ENCODE assay signal across 9 mouse cellular contexts in the genomic region with DNA sequence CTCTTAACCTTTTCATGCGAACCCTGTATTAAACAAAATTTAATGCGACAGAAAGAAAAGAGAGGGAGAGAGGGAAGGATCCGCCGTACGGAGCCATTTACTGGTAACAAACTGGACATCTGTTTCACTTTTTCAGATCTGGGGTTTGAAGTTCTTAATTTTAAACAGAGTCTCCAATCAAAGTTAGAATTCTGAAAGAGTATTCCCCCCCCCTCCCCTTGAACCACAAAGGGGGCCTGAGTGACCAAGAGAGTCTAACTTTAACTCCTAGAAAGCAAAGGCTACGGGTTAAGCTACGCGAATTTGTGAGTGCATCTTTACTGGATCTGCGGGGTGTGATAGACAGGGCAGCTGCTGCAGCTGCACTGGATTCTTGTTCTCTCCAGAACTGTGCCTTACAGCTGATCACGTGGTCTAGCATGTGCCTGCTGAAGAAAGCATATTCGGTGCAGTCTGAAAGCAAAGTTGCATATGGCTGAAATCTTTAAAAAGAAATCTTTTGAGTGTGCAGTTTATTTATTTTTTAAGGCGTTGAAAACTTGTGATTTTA. TPM values are rescaled to one million over a fixed set of nuclear protein-coding genes. Genes with fewer than 3 reads are reported as not detected.
DNase-seq lines count a peak whose midpoint lies in the region; ATAC-seq and TF ChIP-seq lines count a peak whose summit lies in the region.
"Had no signal": no experiment of that assay in that cellular context is flagged by ENCODE, and none has a peak within 500 bp of the region (broad histone marks: within the 10 kb centered on the region; RNA-seq: fewer than 3 reads in every experiment).

No protein-coding gene starts in this region.

- no peaks in the 10 kb centered on the region for H3K36me3 ChIP-seq in hindbrain, embryonic 11.5 days (ENCODE audit: control insufficient read depth, insufficient read depth, low read length)
- no peaks in the 10 kb centered on the region for H3K36me3 ChIP-seq in midbrain, embryonic 10.5 days

- H3K4me3 ChIP-seq in gastrocnemius, adult 2 months = peak overlapping the region; percentile 34
- H3K4me3 ChIP-seq in bone marrow macrophage, adult 2 months (ENCODE audit: insufficient read depth, low read length) = peak overlapping the region; percentile 51
- peak overlapping the region; percentile 8; the same call in 1 of the 2 replicates for H3K4me3 ChIP-seq in hindbrain, embryonic 11.5 days (ENCODE audit: low read depth, low read length)
- H3K4me3 ChIP-seq in midbrain, embryonic 10.5 days = peak overlapping the region; percentile 41

- no peaks in the 10 kb centered on the region for H3K4me1 ChIP-seq in bone marrow macrophage, adult 2 months (ENCODE audit: control insufficient read depth, insufficient read depth, low read length)
- no peaks in the 10 kb centered on the region for H3K4me1 ChIP-seq in hindbrain, embryonic 11.5 days (replicated peaks; ENCODE audit: control insufficient read depth, insufficient read depth, low read length)
- H3K4me1 ChIP-seq in midbrain, embryonic 10.5 days = peaks cover 15% of the 10 kb centered on the region

- 5% methylated on average over 12 of the region's 12 CpGs for WGBS in hindbrain, embryonic 11.5 days
- WGBS in midbrain, embryonic 10.5 days = 5% methylated on average over 12 of the region's 12 CpGs

- no peak for DNase-seq in gastrocnemius, adult 2 months
- DNase-seq in gastrocnemius, postnatal 14 days = no peak
- peak; percentile 58 for DNase-seq in hindbrain, embryonic 11.5 days (ENCODE audit: low spot score)
- DNase-seq in midbrain, embryonic 10.5 days (ENCODE audit: low spot score) = peak; percentile 54
- no peak for DNase-seq in urinary bladder, adult 2 months (ENCODE audit: low spot score)
- no peak for DNase-seq in right cerebral cortex, postnatal 36 days (ENCODE audit: low spot score in 2 of 2)
- DNase-seq in left cerebral cortex, adult 11 months (ENCODE audit: low spot score) = no peak
- DNase-seq: adrenal gland, postnatal 14 days had no signal

- TF ChIP-seq CTCF in gastrocnemius, adult 2 months (IDR thresholded peaks at IDR 0.05) = no peak
- no peak for TF ChIP-seq CTCF in bone marrow macrophage, adult 2 months (IDR thresholded peaks at IDR 0.05; ENCODE audit: low read depth, low read length)

- no peak overlapping the region for H3K9ac ChIP-seq in hindbrain, embryonic 11.5 days (ENCODE audit: low read depth, low read length)

- peaks cover 64% of the 10 kb centered on the region for H3K27me3 ChIP-seq in hindbrain, embryonic 11.5 days (ENCODE audit: control insufficient read depth, insufficient read depth, low read length)
- H3K27me3 ChIP-seq in midbrain, embryonic 10.5 days (ENCODE audit: low read depth, poor library complexity, severe bottlenecking) = peaks cover 100% of the 10 kb centered on the region

- no peak for TF ChIP-seq POLR2A in bone marrow macrophage, adult 2 months (IDR thresholded peaks at IDR 0.05; ENCODE audit: borderline replicate concordance, low read depth, low read length)

- no peak overlapping the region for H3K27ac ChIP-seq in gastrocnemius, adult 2 months
- no peak overlapping the region for H3K27ac ChIP-seq in bone marrow macrophage, adult 2 months (ENCODE audit: insufficient read depth, low read depth, low read length)
- H3K27ac ChIP-seq in hindbrain, embryonic 11.5 days (ENCODE audit: low read depth, low read length) = no peak overlapping the region
- no peak overlapping the region for H3K27ac ChIP-seq in midbrain, embryonic 10.5 days (replicated peaks)

- peak overlapping the region; percentile 31 for H3K4me2 ChIP-seq in hindbrain, embryonic 11.5 days (replicated peaks; ENCODE audit: low read depth, low read length)

- ATAC-seq in hindbrain, embryonic 11.5 days (ENCODE audit: low FRiP score) = peak; percentile 88

- intact Hi-C loops in gastrocnemius, adult 2 months (cut with DNase I) = no loop called here
- intact Hi-C loops in gastrocnemius, postnatal 14 days (cut with DNase I; ENCODE audit: low total_unique reads) = no loop called here

- no peaks in the 10 kb centered on the region for H3K9me3 ChIP-seq in hindbrain, embryonic 11.5 days (ENCODE audit: control insufficient read depth, low read length)
- H3K9me3 ChIP-seq in midbrain, embryonic 10.5 days (replicated peaks) = no peaks in the 10 kb centered on the region

RNA-seq across cellular contexts. Expression of gene Sim1, which starts 16.4 kb away (rescaled TPM):
- under 1 TPM in 1 of 2 experiments, not detected in 1; 0.47 TPM for total RNA-seq in gastrocnemius, adult 2 months (2021)
- under 1 TPM; 0.27 to 0.47 TPM for total RNA-seq in gastrocnemius, postnatal 14 days (2021)
- 0.15 TPM in 1 of 2 replicates, not detected in the other for polyA plus RNA-seq in bone marrow macrophage, adult 2 months (2012; ENCODE audit: insufficient read depth, insufficient read length, missing spikeins)
- 0.90 and 1.1 TPM in 2 replicates for polyA plus RNA-seq in hindbrain, embryonic 11.5 days (2014; fragmentation: Nextera tagmentation; extraction: Ambion mirVana)
- polyA plus RNA-seq in midbrain, embryonic 10.5 days (2016; fragmentation: Nextera tagmentation; extraction: Ambion mirVana) = 6.5 and 10.5 TPM in 2 replicates
- polyA plus RNA-seq in urinary bladder, adult 2 months (2012; rRNA removed) = not detected in 2 replicates
- total RNA-seq: adrenal gland, postnatal 14 days had no signal

Comparison
In these comparisons a context has a peak if more than half of its experiments do, and no peak if none do; other contexts are left out.
1. DNase-seq: peak in hindbrain, embryonic 11.5 days (single experiment) and midbrain, embryonic 10.5 days (single experiment); none in gastrocnemius, adult 2 months (single experiment), gastrocnemius, postnatal 14 days (single experiment), urinary bladder, adult 2 months (single experiment), right cerebral cortex, postnatal 36 days (0 of 2) and left cerebral cortex, adult 11 months (single experiment).
2. Peak in every context shown above with its lines, with median percentiles within 50 percentile points of each other: H3K4me3 ChIP-seq.